Mouse (Mus musculus) C2C12 (cell line): Measurements from ENCODE around the gene 4930539E08Rik. TPM values are rescaled to one million over a fixed set of nuclear protein-coding genes. Genes with fewer than 3 reads are reported as not detected.

Experiments used
- H3K27me3 ChIP-seq: one replicate; pipeline ENCODE4 v1.6.1; 2011; ENCODE audit not compliant: control insufficient read depth, insufficient read depth, insufficient read length
- H3K36me3 ChIP-seq: one replicate; pipeline ENCODE4 v1.6.1; 2011; ENCODE audit not compliant: control insufficient read depth, insufficient read depth
- H3K4me3 ChIP-seq: one replicate; pipeline ENCODE4 v1.5.1; 2011; ENCODE audit warnings: mild to moderate bottlenecking, control low read depth; ENCODE audit not compliant: poor library complexity, insufficient read depth, severe bottlenecking
- H3K79me2 ChIP-seq: one replicate; pipeline ENCODE4 v1.6.1; 2011; ENCODE audit not compliant: control insufficient read depth, insufficient read depth
- H3K79me3 ChIP-seq: one replicate; pipeline ENCODE4 v1.6.1; 2011; ENCODE audit warnings: low read depth, control low read depth
- H3ac ChIP-seq: one replicate; pipeline ENCODE3; 2011; ENCODE audit warnings: low read depth; ENCODE audit not compliant: control insufficient read depth, insufficient read length
- CEBPB ChIP-seq: IDR thresholded peaks from one replicate; pipeline ENCODE4 v1.6.1; 2011; ENCODE audit warnings: low read depth, mild to moderate bottlenecking, control low read depth, moderate library complexity
- CTCF ChIP-seq: IDR thresholded peaks from one replicate; pipeline ENCODE4 v1.5.1; 2011; ENCODE audit not compliant: control insufficient read depth, insufficient read depth, insufficient read length
- FOSL1 ChIP-seq: IDR thresholded peaks from one replicate; pipeline ENCODE4 v1.8.0; 2011; ENCODE audit warnings: mild to moderate bottlenecking, low read length; ENCODE audit not compliant: poor library complexity, insufficient read depth, severe bottlenecking
- MAX ChIP-seq: IDR thresholded peaks from one replicate; pipeline ENCODE4 v1.6.1; 2011; ENCODE audit warnings: mild to moderate bottlenecking, control low read depth
- MYOD1 ChIP-seq: IDR thresholded peaks from one replicate; pipeline ENCODE4 v1.6.1; 2011; ENCODE audit warnings: low read depth; ENCODE audit not compliant: control insufficient read depth, insufficient read length
- MYOG ChIP-seq: IDR thresholded peaks from one replicate; pipeline ENCODE4 v1.6.1; 2011; ENCODE audit not compliant: control insufficient read depth, insufficient read length; ENCODE audit errors: extremely low read depth
- USF1 ChIP-seq: IDR thresholded peaks from one replicate; pipeline ENCODE4 v1.6.1; 2011; ENCODE audit warnings: low read depth, mild to moderate bottlenecking, control low read depth, moderate library complexity
- polyA plus RNA-seq: library from polyadenylated mRNA; unstranded; fragments of >200 nt; fragmentation: generic; extraction: Trizol; gene quantifications from one replicate; pipeline ENCODE4 v1.2.1, GENCODE M21; 2012; ENCODE audit warnings: missing spikeins

4930539E08Rik gene
- polyA plus RNA-seq, 1 experiment, result 0.01 TPM

GRCm38 (mm10) chr17:28950751-28951150, 35.6 kb upstream of the 4930539E08Rik start:
- Histone ChIP-seq H3K79me2 (peaks cover 35% of the 10 kb centered on the region), H3K27me3 (no peaks in the 10 kb centered on the region), H3ac (no peak overlapping the region), H3K36me3 (no peaks in the 10 kb centered on the region), H3K4me3 (no peak overlapping the region), H3K79me3 (peaks cover 32% of the 10 kb centered on the region)
- TF ChIP-seq MYOG, result no peak
- no peak for TF ChIP-seq MYOD1
- TF ChIP-seq CTCF, result no peak
- no peak for TF ChIP-seq MAX
- no peak for TF ChIP-seq FOSL1
- TF ChIP-seq USF1, result no peak
- TF ChIP-seq CEBPB, result no peak

- Histone ChIP-seq H3K4me3 (no peak overlapping the region), H3ac (no peak overlapping the region), H3K36me3 (no peaks in the 10 kb centered on the region), H3K79me3 (peaks cover 11% of the 10 kb centered on the region), H3K79me2 (peaks cover 14% of the 10 kb centered on the region), H3K27me3 (no peaks in the 10 kb centered on the region)
- TF ChIP-seq MAX (no peak), CEBPB (no peak), MYOG (no peak), MYOD1 (no peak), FOSL1 (no peak)
Measured at GRCm38 (mm10) chr17:28948661-28949060, 33.5 kb upstream of the 4930539E08Rik start.

DNA sequence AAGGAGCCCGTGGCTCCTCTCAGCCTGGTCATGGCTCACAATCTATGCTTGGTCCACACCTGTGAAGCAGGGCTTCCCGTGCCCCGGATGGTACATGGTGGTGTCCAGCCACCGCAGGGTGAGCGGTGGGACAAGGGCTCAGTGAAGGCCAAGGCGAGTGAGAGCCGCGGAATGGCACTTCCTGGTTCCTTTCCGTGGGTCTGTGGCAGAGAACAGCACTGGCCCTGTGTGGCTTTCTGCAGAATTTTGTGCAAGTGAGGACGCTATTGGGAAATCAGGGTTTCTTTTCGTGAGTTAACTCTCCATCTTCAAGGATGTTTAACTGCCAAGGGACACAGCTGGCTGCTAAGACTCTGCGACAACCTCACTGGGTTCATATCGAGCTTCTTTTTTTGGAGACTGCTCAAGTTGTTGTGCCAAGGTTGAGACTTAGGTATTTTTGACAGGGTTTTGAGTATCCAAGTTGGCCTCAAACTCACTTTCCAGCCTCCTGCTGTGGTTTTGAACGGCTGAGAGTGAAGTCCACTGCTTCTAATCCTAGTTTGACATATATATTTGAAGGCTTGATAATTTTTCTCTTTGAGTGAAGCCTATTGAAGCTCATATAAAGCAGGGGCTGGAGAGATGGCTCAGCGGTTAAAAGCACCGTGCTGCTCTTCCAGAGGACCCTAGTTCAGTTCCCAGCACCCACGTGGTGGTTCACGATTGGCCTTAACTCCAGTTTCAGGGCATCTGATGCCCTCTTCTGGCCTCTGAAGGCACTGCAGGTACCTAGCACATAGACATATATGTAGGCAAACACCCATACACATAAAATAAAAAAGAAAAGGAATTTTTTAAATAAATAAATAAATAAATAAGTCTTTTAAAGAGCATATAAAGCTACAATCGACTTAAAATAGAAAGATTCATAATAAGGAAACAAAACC, 32.2 kb upstream of the 4930539E08Rik start:
- Histone ChIP-seq H3K27me3 (no peaks in the 10 kb centered on the region), H3K79me3 (no peaks in the 10 kb centered on the region), H3K79me2 (peaks cover under 1% of the 10 kb centered on the region), H3ac (no peak overlapping the region), H3K36me3 (no peaks in the 10 kb centered on the region), H3K4me3 (no peak overlapping the region)
- TF ChIP-seq FOSL1, result no peak

- no peak overlapping the region for H3K4me3 ChIP-seq
- no peak for TF ChIP-seq MYOG
- TF ChIP-seq FOSL1, result no peak
- no peak for TF ChIP-seq CTCF
- no peak for TF ChIP-seq CEBPB
- no peak for TF ChIP-seq MAX
- no peak for TF ChIP-seq MYOD1
- TF ChIP-seq USF1, result no peak
- no peaks in the 10 kb centered on the region for H3K36me3 ChIP-seq
- no peaks in the 10 kb centered on the region for H3K79me3 ChIP-seq
- H3K79me2 ChIP-seq, result no peaks in the 10 kb centered on the region
- H3ac ChIP-seq, result no peak overlapping the region
- no peaks in the 10 kb centered on the region for H3K27me3 ChIP-seq
Measured at GRCm38 (mm10) chr17:28944481-28944880, 29.4 kb upstream of the 4930539E08Rik start.

DNA sequence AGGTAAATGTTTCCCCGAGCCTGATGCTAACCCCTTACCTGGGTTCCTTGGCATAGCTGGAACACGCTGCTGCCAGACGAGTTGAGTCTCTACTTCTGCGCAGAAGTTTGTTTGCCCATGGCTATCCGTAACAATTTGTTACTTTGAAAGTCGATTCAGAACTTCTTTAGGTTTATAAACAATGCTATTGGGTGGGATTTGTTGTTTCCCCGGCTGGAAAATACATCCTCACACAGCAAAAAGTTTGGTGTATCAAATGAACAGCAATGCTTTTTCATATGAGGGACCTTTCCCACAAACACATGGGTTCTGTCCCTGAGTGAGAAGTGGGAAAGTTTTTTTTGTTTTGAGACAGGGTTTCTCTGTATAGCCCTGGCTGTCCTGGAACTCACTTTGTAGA, 28.6 kb upstream of the 4930539E08Rik start, which contains the start of gene Pxt1:
Pxt1 (minus strand) TSS at position 101 of the 400 bp plus-strand sequence.
- Histone ChIP-seq H3ac (no peak within 1 kb of the TSS), H3K27me3 (no peaks in the 10 kb centered on the region), H3K79me3 (no peaks in the 10 kb centered on the region), H3K4me3 (no peak within 1 kb of the TSS), H3K36me3 (no peaks in the 10 kb centered on the region), H3K79me2 (no peaks in the 10 kb centered on the region)
- TF ChIP-seq MYOG (no peak), FOSL1 (no peak), CEBPB (no peak), CTCF (no peak), MYOD1 (no peak), USF1 (no peak), MAX (no peak)

GRCm38 (mm10) chr17:28942101-28942500, 27.0 kb upstream of the 4930539E08Rik start:
- no peak overlapping the region for H3K4me3 ChIP-seq
- TF ChIP-seq USF1, result peak; percentile 48
- no peak for TF ChIP-seq CEBPB
- no peaks in the 10 kb centered on the region for H3K79me3 ChIP-seq
- no peaks in the 10 kb centered on the region for H3K36me3 ChIP-seq
- no peaks in the 10 kb centered on the region for H3K79me2 ChIP-seq
- no peaks in the 10 kb centered on the region for H3K27me3 ChIP-seq
- H3ac ChIP-seq, result no peak overlapping the region
